Mouse (Mus musculus): ENCODE measurements around the gene Git2. TPM values are rescaled to one million over a fixed set of nuclear protein-coding genes. Genes with fewer than 3 reads are reported as not detected.

The Git2 gene
- total and polyA plus RNA-seq, 2 experiments from 2014 or later, result 21.1 to 37.7 TPM

GRCm38 (mm10) chr5:114772456-114773203, 2.7 kb downstream of the Git2 start:
- no peaks in the 10 kb centered on the region for H3K9me3 ChIP-seq (replicated peaks; ENCODE audit: control insufficient read depth, low read length)
- H3K4me3 ChIP-seq (ENCODE audit: low read depth, low read length), result peak overlapping the region; percentile 98
- H3K4me1 ChIP-seq (ENCODE audit: control insufficient read depth, insufficient read depth), result peaks cover 28% of the 10 kb centered on the region
- peak; percentile 37 for DNase-seq (ENCODE audit: low spot score)
- H3K9ac ChIP-seq (replicated peaks; ENCODE audit: low read depth, low read length), result peak overlapping the region; percentile 98
- peak overlapping the region; percentile 89 for H3K4me2 ChIP-seq (ENCODE audit: low read depth, low read length)
- no peaks in the 10 kb centered on the region for H3K27me3 ChIP-seq (ENCODE audit: control insufficient read depth, insufficient read depth, low read length)
- H3K27ac ChIP-seq (ENCODE audit: low read depth), result peak overlapping the region; percentile 92
- no peaks in the 10 kb centered on the region for H3K36me3 ChIP-seq (replicated peaks; ENCODE audit: control insufficient read depth, insufficient read depth, low read length)
- 1% methylated on average over 28 of the region's 57 CpGs for whole genome bisulfite sequencing
- TF ChIP-seq CTCF (IDR thresholded peaks at IDR 0.05; ENCODE audit: low read depth), result no peak
- TF ChIP-seq EP300 (IDR thresholded peaks at IDR 0.05; ENCODE audit: low read depth), result no peak
- peak; percentile 49 for ATAC-seq (ENCODE audit: insufficient read depth, low read depth)

GRCm38 (mm10) chr5:114771796-114772195, 3.5 kb downstream of the Git2 start:
- Histone ChIP-seq H3K4me3 (ENCODE audit: low read depth, low read length) (peak overlapping the region; percentile 98), H3K4me2 (ENCODE audit: low read depth, low read length) (peak overlapping the region; percentile 89), H3K27me3 (ENCODE audit: control insufficient read depth, insufficient read depth, low read length) (no peaks in the 10 kb centered on the region), H3K9me3 (replicated peaks; ENCODE audit: control insufficient read depth, low read length) (no peaks in the 10 kb centered on the region), H3K9ac (replicated peaks; ENCODE audit: low read depth, low read length) (0 out of 2 replicates have a peak overlapping the region, but pooled peaks have one; percentile 98), H3K36me3 (replicated peaks; ENCODE audit: control insufficient read depth, insufficient read depth, low read length) (0 out of 2 replicates have a peak, but pooled peaks cover 5% of the 10 kb centered on the region), H3K27ac (ENCODE audit: low read depth) (peak overlapping the region; percentile 92), H3K4me1 (ENCODE audit: control insufficient read depth, insufficient read depth) (peaks cover 28% of the 10 kb centered on the region)
- ATAC-seq (ENCODE audit: insufficient read depth, low read depth) (no peak), DNase-seq (ENCODE audit: low spot score) (no peak)
- no peak for TF ChIP-seq EP300 (IDR thresholded peaks at IDR 0.05; ENCODE audit: low read depth)
- TF ChIP-seq CTCF (IDR thresholded peaks at IDR 0.05; ENCODE audit: low read depth), result no peak
- WGBS, result 63% methylated on average over 8 of the region's 8 CpGs

GRCm38 (mm10) chr5:114769786-114770185, 5.5 kb downstream of the Git2 start:
- Histone ChIP-seq H3K4me1 (ENCODE audit: control insufficient read depth, insufficient read depth) (peaks cover 16% of the 10 kb centered on the region), H3K36me3 (replicated peaks; ENCODE audit: control insufficient read depth, insufficient read depth, low read length) (peaks cover 20% of the 10 kb centered on the region), H3K27me3 (ENCODE audit: control insufficient read depth, insufficient read depth, low read length) (no peaks in the 10 kb centered on the region), H3K4me3 (ENCODE audit: low read depth, low read length) (no peak overlapping the region), H3K27ac (ENCODE audit: low read depth) (no peak overlapping the region), H3K9ac (replicated peaks; ENCODE audit: low read depth, low read length) (no peak overlapping the region), H3K9me3 (replicated peaks; ENCODE audit: control insufficient read depth, low read length) (no peaks in the 10 kb centered on the region), H3K4me2 (ENCODE audit: low read depth, low read length) (no peak overlapping the region)
- ATAC-seq (ENCODE audit: insufficient read depth, low read depth), result no peak
- no peak for DNase-seq (ENCODE audit: low spot score)
- 83% methylated on average over 8 of the region's 8 CpGs for WGBS
- TF ChIP-seq EP300 (IDR thresholded peaks at IDR 0.05; ENCODE audit: low read depth) (no peak), CTCF (IDR thresholded peaks at IDR 0.05; ENCODE audit: low read depth) (no peak)

GRCm38 (mm10) chr5:114767185-114767584, 8.1 kb downstream of the Git2 start:
- Histone ChIP-seq H3K27me3 (ENCODE audit: control insufficient read depth, insufficient read depth, low read length) (no peaks in the 10 kb centered on the region), H3K36me3 (replicated peaks; ENCODE audit: control insufficient read depth, insufficient read depth, low read length) (peaks cover 46% of the 10 kb centered on the region), H3K27ac (ENCODE audit: low read depth) (no peak overlapping the region), H3K4me1 (ENCODE audit: control insufficient read depth, insufficient read depth) (peaks cover 13% of the 10 kb centered on the region), H3K9me3 (replicated peaks; ENCODE audit: control insufficient read depth, low read length) (no peaks in the 10 kb centered on the region), H3K4me2 (ENCODE audit: low read depth, low read length) (no peak overlapping the region), H3K4me3 (ENCODE audit: low read depth, low read length) (no peak overlapping the region), H3K9ac (replicated peaks; ENCODE audit: low read depth, low read length) (no peak overlapping the region)
- DNase-seq (ENCODE audit: low spot score) (no peak), ATAC-seq (ENCODE audit: insufficient read depth, low read depth) (no peak)
- WGBS, result 81% methylated on average over 7 of the region's 7 CpGs
- TF ChIP-seq EP300 (IDR thresholded peaks at IDR 0.05; ENCODE audit: low read depth) (no peak), CTCF (IDR thresholded peaks at IDR 0.05; ENCODE audit: low read depth) (no peak)

- Histone ChIP-seq H3K9ac (replicated peaks; ENCODE audit: low read depth, low read length) (no peak overlapping the region), H3K9me3 (replicated peaks; ENCODE audit: control insufficient read depth, low read length) (no peaks in the 10 kb centered on the region), H3K4me2 (ENCODE audit: low read depth, low read length) (no peak overlapping the region), H3K4me3 (ENCODE audit: low read depth, low read length) (no peak overlapping the region), H3K27me3 (ENCODE audit: control insufficient read depth, insufficient read depth, low read length) (no peaks in the 10 kb centered on the region), H3K36me3 (replicated peaks; ENCODE audit: control insufficient read depth, insufficient read depth, low read length) (peaks cover 51% of the 10 kb centered on the region), H3K4me1 (ENCODE audit: control insufficient read depth, insufficient read depth) (peaks cover 8% of the 10 kb centered on the region; the same call in 1 of the 2 replicates), H3K27ac (ENCODE audit: low read depth) (no peak overlapping the region)
- WGBS, result 70% methylated on average over 8 of the region's 8 CpGs
- no peak for TF ChIP-seq EP300 (IDR thresholded peaks at IDR 0.05; ENCODE audit: low read depth)
- no peak for TF ChIP-seq CTCF (IDR thresholded peaks at IDR 0.05; ENCODE audit: low read depth)
- ATAC-seq (ENCODE audit: insufficient read depth, low read depth) (no peak), DNase-seq (ENCODE audit: low spot score) (no peak)
Observed at GRCm38 (mm10) chr5:114766686-114767085, 8.6 kb downstream of the Git2 start.
